Mouse (Mus musculus) C2C12 (cell line): ENCODE measurements around the gene Ccl26. TPM values are rescaled to one million over a fixed set of nuclear protein-coding genes. Genes with fewer than 3 reads are reported as not detected.
A peak's percentile ranks its signal among the peaks of the same experiment; 100 is the strongest.

ENCODE experiments used
- H3K27me3 ChIP-seq: one replicate; pipeline ENCODE4 v1.6.1; 2011; ENCODE audit not compliant: control insufficient read depth, insufficient read depth, insufficient read length
- H3K36me3 ChIP-seq: one replicate; pipeline ENCODE4 v1.6.1; 2011; ENCODE audit not compliant: control insufficient read depth, insufficient read depth
- H3K4me3 ChIP-seq: one replicate; pipeline ENCODE4 v1.5.1; 2011; ENCODE audit warnings: mild to moderate bottlenecking, control low read depth; ENCODE audit not compliant: poor library complexity, insufficient read depth, severe bottlenecking
- H3K79me2 ChIP-seq: one replicate; pipeline ENCODE4 v1.6.1; 2011; ENCODE audit not compliant: control insufficient read depth, insufficient read depth
- H3K79me3 ChIP-seq: one replicate; pipeline ENCODE4 v1.6.1; 2011; ENCODE audit warnings: low read depth, control low read depth
- H3ac ChIP-seq: one replicate; pipeline ENCODE3; 2011; ENCODE audit warnings: low read depth; ENCODE audit not compliant: control insufficient read depth, insufficient read length
- CEBPB ChIP-seq: IDR thresholded peaks from one replicate; pipeline ENCODE4 v1.6.1; 2011; ENCODE audit warnings: low read depth, mild to moderate bottlenecking, control low read depth, moderate library complexity
- CTCF ChIP-seq: IDR thresholded peaks from one replicate; pipeline ENCODE4 v1.5.1; 2011; ENCODE audit not compliant: control insufficient read depth, insufficient read depth, insufficient read length
- FOSL1 ChIP-seq: IDR thresholded peaks from one replicate; pipeline ENCODE4 v1.8.0; 2011; ENCODE audit warnings: mild to moderate bottlenecking, low read length; ENCODE audit not compliant: poor library complexity, insufficient read depth, severe bottlenecking
- MAX ChIP-seq: IDR thresholded peaks from one replicate; pipeline ENCODE4 v1.6.1; 2011; ENCODE audit warnings: mild to moderate bottlenecking, control low read depth
- MYOD1 ChIP-seq: IDR thresholded peaks from one replicate; pipeline ENCODE4 v1.6.1; 2011; ENCODE audit warnings: low read depth; ENCODE audit not compliant: control insufficient read depth, insufficient read length
- MYOG ChIP-seq: IDR thresholded peaks from one replicate; pipeline ENCODE4 v1.6.1; 2011; ENCODE audit not compliant: control insufficient read depth, insufficient read length; ENCODE audit errors: extremely low read depth
- USF1 ChIP-seq: IDR thresholded peaks from one replicate; pipeline ENCODE4 v1.6.1; 2011; ENCODE audit warnings: low read depth, mild to moderate bottlenecking, control low read depth, moderate library complexity
- polyA plus RNA-seq: library from polyadenylated mRNA; unstranded; fragments of >200 nt; fragmentation: generic; extraction: Trizol; gene quantifications from one replicate; pipeline ENCODE4 v1.2.1, GENCODE M21; 2012; ENCODE audit warnings: missing spikeins

Ccl26 gene
- polyA plus RNA-seq, 1 experiment, result not detected

DNA sequence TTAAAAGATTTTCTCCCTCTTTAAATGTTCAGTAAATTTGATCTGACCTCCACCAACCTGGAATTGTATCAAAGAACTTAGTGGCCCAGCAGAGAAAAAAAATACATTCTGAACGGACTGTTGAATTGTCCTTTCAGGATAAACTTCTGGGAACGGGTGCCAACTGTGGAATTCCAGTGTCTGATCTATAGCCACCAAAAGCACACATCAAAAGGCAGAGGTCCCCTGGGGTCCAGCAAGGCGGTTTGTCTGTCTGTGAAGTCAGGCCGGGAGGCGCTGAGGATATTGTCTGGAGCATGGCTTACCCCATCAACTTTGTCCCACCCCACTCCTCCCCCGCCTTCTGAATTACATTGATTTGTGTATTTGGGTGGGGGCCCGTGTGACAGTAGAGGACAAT lies 35.4 kb downstream of the Ccl26 start:
- Histone ChIP-seq H3ac (no peak overlapping the region), H3K36me3 (peaks cover 5% of the 10 kb centered on the region), H3K79me2 (no peaks in the 10 kb centered on the region), H3K27me3 (no peaks in the 10 kb centered on the region), H3K79me3 (no peaks in the 10 kb centered on the region), H3K4me3 (no peak overlapping the region)
- no peak for TF ChIP-seq CEBPB
- TF ChIP-seq MYOG, result no peak
- no peak for TF ChIP-seq MAX
- no peak for TF ChIP-seq FOSL1
- TF ChIP-seq USF1, result no peak
- TF ChIP-seq MYOD1, result no peak
- TF ChIP-seq CTCF, result no peak

DNA sequence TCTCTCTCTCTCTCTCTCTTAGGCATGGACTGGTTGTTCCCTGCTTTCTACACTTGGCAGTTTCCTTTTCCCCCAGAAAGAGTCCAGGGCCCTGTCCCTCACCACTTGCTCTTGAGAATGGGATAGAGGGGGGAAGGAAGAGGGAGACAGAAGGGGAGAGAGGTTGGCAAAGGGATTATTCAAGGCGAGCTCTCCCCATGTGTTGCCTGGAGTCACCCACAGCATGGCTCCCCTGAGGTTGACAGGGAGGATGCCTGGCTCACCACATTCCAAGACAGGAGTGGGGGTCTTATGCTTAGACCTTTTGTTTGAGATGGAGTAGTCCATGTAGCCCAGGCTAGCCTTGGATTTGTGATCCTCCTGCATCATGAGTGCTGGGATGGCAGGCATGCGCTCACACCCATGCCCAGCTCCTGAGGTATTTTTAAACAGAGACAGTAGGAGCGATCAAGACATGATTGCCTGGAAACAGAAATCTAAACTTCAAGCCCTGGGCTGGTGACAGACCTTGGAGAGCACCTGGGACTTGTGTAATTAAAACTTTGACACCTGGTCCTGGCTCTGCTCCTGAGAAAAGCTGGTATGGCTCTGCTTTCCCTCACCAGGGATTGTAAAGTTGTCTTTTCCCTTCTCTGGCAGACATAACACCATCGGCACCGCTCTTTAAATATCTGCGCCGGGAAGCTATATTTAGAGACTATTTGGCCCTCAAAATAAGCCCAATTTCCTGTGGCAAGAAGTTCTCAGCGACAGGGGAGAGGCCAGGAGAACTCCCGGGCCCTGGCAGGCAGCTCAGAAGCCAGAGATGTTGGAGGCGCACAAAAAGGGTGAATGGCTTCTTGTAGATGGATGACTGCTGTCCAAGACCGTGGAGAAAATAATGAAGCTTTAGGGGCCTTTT lies 38.5 kb downstream of the Ccl26 start:
- Histone ChIP-seq H3K36me3 (no peaks in the 10 kb centered on the region), H3K79me2 (peaks cover 7% of the 10 kb centered on the region), H3ac (no peak overlapping the region), H3K4me3 (no peak overlapping the region), H3K27me3 (no peaks in the 10 kb centered on the region), H3K79me3 (no peaks in the 10 kb centered on the region)
- no peak for TF ChIP-seq MAX
- no peak for TF ChIP-seq CEBPB
- TF ChIP-seq MYOD1, result no peak
- TF ChIP-seq FOSL1, result no peak
- no peak for TF ChIP-seq MYOG

DNA sequence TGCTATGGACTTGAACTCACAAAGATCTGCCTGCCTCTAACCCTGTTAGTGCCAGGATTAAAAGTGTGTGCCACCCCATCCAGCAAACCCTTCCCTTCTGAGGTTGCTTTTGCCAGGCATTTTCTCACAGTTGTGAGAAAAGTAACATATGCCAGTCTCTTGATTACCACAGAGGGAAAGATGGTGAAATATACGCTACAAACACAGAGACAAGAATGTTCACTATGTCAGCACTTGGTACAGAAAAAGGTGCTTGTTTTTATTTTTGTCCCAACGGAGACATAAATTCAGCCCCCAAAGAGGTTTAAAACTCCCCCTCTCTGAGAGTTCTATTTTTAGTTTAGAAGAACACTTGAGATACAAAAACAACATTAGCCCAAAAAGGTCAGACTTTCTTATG lies 39.3 kb downstream of the Ccl26 start:
- H3K79me3 ChIP-seq, result no peaks in the 10 kb centered on the region
- H3K4me3 ChIP-seq, result no peak overlapping the region
- H3K79me2 ChIP-seq, result peaks cover 7% of the 10 kb centered on the region
- H3ac ChIP-seq, result no peak overlapping the region
- no peaks in the 10 kb centered on the region for H3K27me3 ChIP-seq
- no peak for TF ChIP-seq MYOD1
- TF ChIP-seq FOSL1, result no peak
- no peak for TF ChIP-seq MAX
- no peak for TF ChIP-seq CEBPB
- TF ChIP-seq USF1, result no peak
- TF ChIP-seq MYOG, result no peak
- TF ChIP-seq CTCF, result no peak
- H3K36me3 ChIP-seq, result no peaks in the 10 kb centered on the region

DNA sequence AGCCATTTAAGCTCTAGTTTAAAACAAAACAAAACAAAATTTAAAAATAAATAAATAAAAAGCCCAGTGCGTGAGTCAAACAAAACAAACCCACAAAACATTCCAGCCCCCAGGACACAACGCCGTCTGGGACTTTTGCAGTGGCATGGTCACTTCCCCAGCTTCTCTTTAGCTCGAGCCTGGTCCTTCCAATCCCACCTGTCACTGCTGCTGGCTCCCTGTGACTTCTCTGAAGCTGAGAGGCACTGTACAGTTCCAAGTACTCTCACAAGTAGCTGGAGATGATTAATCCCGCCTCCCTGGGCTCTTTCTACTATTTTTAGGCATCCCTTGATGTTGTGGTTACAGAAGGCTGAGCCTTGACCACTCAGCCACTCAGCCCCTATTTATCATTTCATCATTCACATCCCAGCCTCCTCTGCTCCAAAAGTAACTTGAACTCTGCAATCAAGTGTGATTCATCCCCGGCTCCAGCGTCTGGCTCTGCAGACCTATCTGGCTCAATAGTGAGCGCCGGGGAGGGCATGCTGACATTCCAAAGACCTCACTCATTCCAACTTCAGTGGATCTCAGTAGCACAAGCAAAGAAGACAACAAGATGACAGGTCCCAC lies 41.2 kb downstream of the Ccl26 start:
- H3K4me3 ChIP-seq, result no peak overlapping the region
- H3K36me3 ChIP-seq, result no peaks in the 10 kb centered on the region
- H3K79me2 ChIP-seq, result peaks cover 7% of the 10 kb centered on the region
- TF ChIP-seq MAX (no peak), MYOD1 (peak; percentile 73), USF1 (no peak), CEBPB (peak; percentile 73), FOSL1 (peak; percentile 68)
- H3ac ChIP-seq, result no peak overlapping the region
- no peaks in the 10 kb centered on the region for H3K79me3 ChIP-seq
- no peaks in the 10 kb centered on the region for H3K27me3 ChIP-seq

DNA sequence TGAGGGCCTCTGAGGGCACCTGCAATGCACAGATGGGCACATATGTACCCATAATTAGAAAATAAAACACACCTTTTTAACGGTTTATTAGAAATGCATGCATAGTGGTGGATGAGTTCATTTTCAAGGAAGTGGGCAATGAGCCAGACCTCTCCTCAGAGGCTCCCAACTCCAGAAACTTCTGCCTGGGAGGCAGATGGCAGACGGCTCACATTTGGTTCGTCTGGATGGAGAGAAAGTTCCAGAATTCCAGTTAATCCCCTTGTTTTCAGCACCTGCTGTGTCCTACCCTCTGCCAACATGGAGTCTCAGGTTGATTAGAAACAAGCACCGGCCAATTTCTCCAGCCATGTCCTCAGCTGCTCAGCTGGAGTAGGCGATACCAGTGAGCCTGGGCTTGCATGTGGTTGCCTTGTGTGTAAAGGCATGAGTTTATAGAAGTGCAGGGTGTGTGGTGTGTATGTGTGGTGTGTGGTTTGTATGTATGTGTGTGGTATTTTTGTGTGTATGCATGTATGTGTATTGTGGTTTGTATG lies 46.0 kb downstream of the Ccl26 start:
- no peaks in the 10 kb centered on the region for H3K27me3 ChIP-seq
- no peak overlapping the region for H3K4me3 ChIP-seq
- no peak for TF ChIP-seq CTCF
- no peak for TF ChIP-seq CEBPB
- TF ChIP-seq MYOG, result no peak
- TF ChIP-seq MYOD1, result no peak
- no peak for TF ChIP-seq MAX
- peaks cover 7% of the 10 kb centered on the region for H3K79me2 ChIP-seq
- no peaks in the 10 kb centered on the region for H3K36me3 ChIP-seq
- H3K79me3 ChIP-seq, result no peaks in the 10 kb centered on the region
- no peak overlapping the region for H3ac ChIP-seq
